Mouse (Mus musculus): Measurements from ENCODE around the gene Slc24a3.

Slc24a3 gene

GRCm38 (mm10) chr2:145358236-145358942, 190.8 kb downstream of the Slc24a3 start:
- no peak for DNase-seq (ENCODE audit: low spot score in 2 of 2)

- no peak for DNase-seq (ENCODE audit: low spot score in 2 of 2)
These were observed 196.1 kb downstream of the Slc24a3 start for GRCm38 (mm10) chr2:145363604-145364003.

- no peak for DNase-seq (ENCODE audit: low spot score in 2 of 2)
These were observed 201.1 kb downstream of the Slc24a3 start for GRCm38 (mm10) chr2:145368701-145369100.

GRCm38 (mm10) chr2:145370795-145371194, 203.2 kb downstream of the Slc24a3 start:
- no peak for DNase-seq (ENCODE audit: low spot score in 2 of 2)

GRCm38 (mm10) chr2:145373803-145374202, 206.2 kb downstream of the Slc24a3 start:
- no peak for DNase-seq (ENCODE audit: low spot score in 2 of 2)

- peak; percentile 57 to 71 for DNase-seq (ENCODE audit: low spot score in 2 of 2)
These were observed 215.6 kb downstream of the Slc24a3 start for GRCm38 (mm10) chr2:145382908-145383770.

- DNase-seq (ENCODE audit: low spot score in 2 of 2) = no peak
These were observed 216.7 kb downstream of the Slc24a3 start for GRCm38 (mm10) chr2:145384221-145384620.

GRCm38 (mm10) chr2:145385220-145385619, 217.7 kb downstream of the Slc24a3 start:
- no peak for DNase-seq (ENCODE audit: low spot score in 2 of 2)

GRCm38 (mm10) chr2:145385773-145386172, 218.2 kb downstream of the Slc24a3 start:
- DNase-seq (ENCODE audit: low spot score in 2 of 2) = no peak

- DNase-seq (ENCODE audit: low spot score in 2 of 2) = no peak
These were observed 228.2 kb downstream of the Slc24a3 start for GRCm38 (mm10) chr2:145395804-145396203.

- DNase-seq (ENCODE audit: low spot score in 2 of 2) = no peak
These were observed 229.0 kb downstream of the Slc24a3 start for GRCm38 (mm10) chr2:145396579-145396978.

GRCm38 (mm10) chr2:145397456-145398206, 230.1 kb downstream of the Slc24a3 start:
- DNase-seq (ENCODE audit: low spot score in 2 of 2) = no peak

GRCm38 (mm10) chr2:145401240-145401805, 233.8 kb downstream of the Slc24a3 start:
- DNase-seq (ENCODE audit: low spot score in 2 of 2) = no peak

GRCm38 (mm10) chr2:145401996-145402395, 234.4 kb downstream of the Slc24a3 start:
- DNase-seq (ENCODE audit: low spot score in 2 of 2) = no peak

- DNase-seq (ENCODE audit: low spot score in 2 of 2) = no peak
These were observed 237.4 kb downstream of the Slc24a3 start for GRCm38 (mm10) chr2:145404818-145405531.

- DNase-seq (ENCODE audit: low spot score in 2 of 2) = no peak
These were observed 238.2 kb downstream of the Slc24a3 start for GRCm38 (mm10) chr2:145405746-145406145.

GRCm38 (mm10) chr2:145417738-145418137, 250.2 kb downstream of the Slc24a3 start:
- peak in 1 of 2 experiments; percentile 63 for DNase-seq (ENCODE audit: low spot score in 2 of 2)

- no peak for DNase-seq (ENCODE audit: low spot score in 2 of 2)
These were observed 251.5 kb downstream of the Slc24a3 start for GRCm38 (mm10) chr2:145419078-145419477.

GRCm38 (mm10) chr2:145420967-145421888, 253.7 kb downstream of the Slc24a3 start:
- no peak for DNase-seq (ENCODE audit: low spot score in 2 of 2)

- DNase-seq (ENCODE audit: low spot score in 2 of 2) = no peak
These were observed 254.3 kb downstream of the Slc24a3 start for GRCm38 (mm10) chr2:145421889-145422212.

Data from frontal cortex, postnatal 36 days (tissue).